Mouse (Mus musculus) E14TG2a.4 (cell line): ENCODE data around the gene Barx1.

ENCODE experiments used
- CTCF ChIP-seq: conservative IDR thresholded peaks from 2 replicates; pipeline ENCODE4 v1.5.1; 2014; ENCODE audit warnings: low read length
- NANOG ChIP-seq: IDR thresholded peaks from 2 replicates; pipeline ENCODE4 v1.6.1; 2014; ENCODE audit warnings: borderline replicate concordance, low read length, mixed read lengths
- POU5F1 ChIP-seq: IDR thresholded peaks from 2 replicates; pipeline ENCODE4 v1.6.1; 2014; ENCODE audit warnings: low read length, borderline replicate concordance

DNA sequence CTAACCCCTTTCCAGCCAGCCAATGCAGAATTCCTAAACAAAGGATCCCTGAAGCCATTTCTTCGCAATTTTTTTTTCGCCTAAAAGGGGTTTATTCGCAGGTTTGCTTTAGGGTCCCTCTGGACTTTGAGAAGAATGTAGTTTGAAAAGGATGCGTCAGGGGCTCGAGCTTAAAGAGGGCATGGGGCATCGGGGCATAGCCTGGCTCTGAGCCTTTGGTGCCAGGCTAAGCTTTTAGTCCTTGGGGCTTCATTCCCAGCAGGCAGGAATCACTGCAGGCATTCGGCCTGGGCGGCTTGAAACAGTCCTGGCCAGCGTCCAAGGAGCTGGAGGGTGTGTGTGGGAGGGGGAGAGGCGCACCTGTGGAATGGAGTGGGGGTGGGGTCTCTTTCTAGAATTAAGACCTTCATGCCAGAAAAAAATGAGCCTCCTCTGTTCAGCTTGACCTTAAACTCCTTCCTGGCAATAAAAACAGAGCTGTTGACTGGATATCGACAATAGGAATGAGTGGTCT lies 2.5 kb upstream of the Barx1 start:
- TF ChIP-seq CTCF (no peak), NANOG (no peak), POU5F1 (no peak)
